Mouse (Mus musculus) neural tube, postnatal 0 days (tissue): Measurements from ENCODE around the gene Mcrs1. TPM values are rescaled to one million over a fixed set of nuclear protein-coding genes. Genes with fewer than 3 reads are reported as not detected.

Source experiments
- polyA plus RNA-seq: library from polyadenylated mRNA; unstranded; fragments of >200 nt; fragmentation: Nextera tagmentation; extraction: Ambion mirVana; gene quantifications from 2 replicates; pipeline ENCODE4 v1.2.1, GENCODE M21; 2015

Gene Mcrs1
- 153 and 168 TPM in 2 replicates for polyA plus RNA-seq

GRCm38 (mm10) chr15:99251626-99252380 is at the start of gene Mcrs1:
Gene Mcrs1 (minus strand): TSS chr15:99251961.

GRCm38 (mm10) chr15:99295484-99295981 is 43.8 kb upstream of the Mcrs1 start, which contains the start of gene Fam186b:
Gene Fam186b (minus strand): TSS chr15:99295888.

GRCm38 (mm10) chr15:99294813-99295374 is 43.1 kb upstream of the Mcrs1 start, which contains the start of gene Prpf40b:
Gene Prpf40b (plus strand): TSS chr15:99295087.

GRCm38 (mm10) chr15:99224208-99224911 is 27.4 kb downstream of the Mcrs1 start, which contains the start of gene Kcnh3:
Gene Kcnh3 (plus strand): TSS chr15:99224861.

Other genes with a start within 250 kb of the Mcrs1 start
- gene Tuba1c, start 222.1 kb downstream of the Mcrs1 start, polyA plus RNA-seq = 11.9 and 12.2 TPM in 2 replicates
- 119 and 163 TPM in 2 replicates for gene Prph, start 196.8 kb downstream of the Mcrs1 start, polyA plus RNA-seq
- 3.1 TPM in 2 replicates for gene Troap, start 177.4 kb downstream of the Mcrs1 start, polyA plus RNA-seq
- gene C1ql4, start 164.1 kb downstream of the Mcrs1 start, polyA plus RNA-seq = 2.1 and 3.4 TPM in 2 replicates
- gene Dnajc22, start 158.8 kb downstream of the Mcrs1 start, polyA plus RNA-seq = 0.14 and 0.26 TPM in 2 replicates
- 20.0 and 22.4 TPM in 2 replicates for gene Spats2, start 126.0 kb downstream of the Mcrs1 start, polyA plus RNA-seq
- 0.46 and 0.66 TPM in 2 replicates for gene Kcnh3, start 27.1 kb downstream of the Mcrs1 start, polyA plus RNA-seq
- gene Prpf40b, start 43.1 kb upstream of the Mcrs1 start, polyA plus RNA-seq = 97.0 and 99.2 TPM in 2 replicates
- gene Fam186b, start 43.9 kb upstream of the Mcrs1 start, polyA plus RNA-seq = 1.4 and 1.5 TPM in 2 replicates
- 7.1 and 7.3 TPM in 2 replicates for gene Fmnl3, start 118.5 kb upstream of the Mcrs1 start, polyA plus RNA-seq
- 378 and 390 TPM in 2 replicates for gene Tmbim6, start 140.9 kb upstream of the Mcrs1 start, polyA plus RNA-seq
- 11.6 and 12.3 TPM in 2 replicates for gene Nckap5l, start 205.8 kb upstream of the Mcrs1 start, polyA plus RNA-seq
- gene Bcdin3d, start 222.8 kb upstream of the Mcrs1 start, polyA plus RNA-seq = 15.1 TPM in 2 replicates